Mouse (Mus musculus) T-helper 1 cell (primary cell): ENCODE results near the gene Gm26992.

Source experiments
- in situ Hi-C: fragments of 300-600 bp; cut with MboI, MseI; formaldehyde crosslinking; loops from one replicate; pipeline ENCODE4 v1.15.1; 2025; ENCODE audit warnings: high pct_unique_total_duplicates

Gene Gm26992

DNA sequence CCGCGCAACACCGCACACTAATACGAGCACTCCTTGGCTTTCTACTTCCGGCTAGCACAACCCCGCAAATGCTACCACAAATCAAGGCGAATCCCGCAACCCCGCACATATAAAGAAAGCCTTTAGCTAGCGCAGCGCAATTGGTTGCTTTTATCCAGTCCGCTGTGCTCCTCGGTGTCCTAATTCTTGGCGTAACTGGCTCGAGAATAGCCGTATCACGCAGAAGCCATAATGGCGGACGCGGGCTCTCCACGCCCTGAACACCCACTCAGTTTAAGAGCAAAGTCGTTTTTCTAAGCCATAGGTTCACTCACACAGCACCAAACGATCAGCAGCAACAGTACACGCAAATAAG is 60.3 kb downstream of the Gm26992 start:
- in situ Hi-C loops, result loop anchor here (5.0 to 10.0 kb wide), 2 partner anchors 140 to 363 kb away; no protein-coding TSS in a partner anchor

DNA sequence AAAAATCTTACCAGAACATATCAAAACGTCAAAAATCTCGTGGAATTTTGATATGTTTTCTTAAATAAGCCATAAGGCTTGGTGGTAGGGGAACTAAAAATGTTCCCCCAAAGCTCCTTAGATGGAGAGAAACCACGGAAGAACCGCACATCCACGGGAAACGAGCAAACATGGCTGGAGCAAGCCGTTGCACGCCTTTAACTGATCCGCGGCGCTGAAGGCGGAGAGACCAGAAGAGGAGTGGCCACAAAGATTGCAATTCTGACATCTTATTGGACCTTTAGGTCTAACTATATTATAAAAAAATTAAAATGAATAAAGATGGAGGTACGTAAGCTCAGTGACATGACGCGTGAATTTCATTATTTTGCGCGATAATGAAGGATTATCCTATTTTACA is 61.2 kb downstream of the Gm26992 start:
- in situ Hi-C loops, result loop anchor here (5.0 to 10.0 kb wide), 2 partner anchors 139 to 362 kb away; no protein-coding TSS in a partner anchor

DNA sequence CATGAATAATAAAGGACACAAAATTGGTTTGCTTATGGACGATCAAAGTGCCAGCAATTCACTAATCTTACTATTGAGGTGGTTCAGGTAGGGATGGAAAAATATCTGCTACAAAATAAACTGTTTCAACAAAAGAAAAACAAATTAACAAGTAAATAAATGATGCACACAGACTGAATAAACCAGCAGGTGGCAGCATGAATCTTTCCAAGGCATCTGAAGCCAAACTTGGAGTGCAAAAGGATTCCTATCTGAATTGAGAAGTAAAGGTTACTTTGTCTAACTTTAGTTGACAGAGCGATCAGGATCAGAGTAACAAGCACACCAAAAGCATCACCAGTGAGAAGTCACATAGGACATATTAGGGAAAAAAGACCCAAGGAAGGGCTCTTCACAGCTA is 62.2 kb downstream of the Gm26992 start:
- in situ Hi-C loops, result loop anchor here (5.0 to 10.0 kb wide), 2 partner anchors 138 to 361 kb away; no protein-coding TSS in a partner anchor

- in situ Hi-C loops, result no loop called here
Observed at GRCm38 (mm10) chrX:103490853-103491252, 69.0 kb downstream of the Gm26992 start.

DNA sequence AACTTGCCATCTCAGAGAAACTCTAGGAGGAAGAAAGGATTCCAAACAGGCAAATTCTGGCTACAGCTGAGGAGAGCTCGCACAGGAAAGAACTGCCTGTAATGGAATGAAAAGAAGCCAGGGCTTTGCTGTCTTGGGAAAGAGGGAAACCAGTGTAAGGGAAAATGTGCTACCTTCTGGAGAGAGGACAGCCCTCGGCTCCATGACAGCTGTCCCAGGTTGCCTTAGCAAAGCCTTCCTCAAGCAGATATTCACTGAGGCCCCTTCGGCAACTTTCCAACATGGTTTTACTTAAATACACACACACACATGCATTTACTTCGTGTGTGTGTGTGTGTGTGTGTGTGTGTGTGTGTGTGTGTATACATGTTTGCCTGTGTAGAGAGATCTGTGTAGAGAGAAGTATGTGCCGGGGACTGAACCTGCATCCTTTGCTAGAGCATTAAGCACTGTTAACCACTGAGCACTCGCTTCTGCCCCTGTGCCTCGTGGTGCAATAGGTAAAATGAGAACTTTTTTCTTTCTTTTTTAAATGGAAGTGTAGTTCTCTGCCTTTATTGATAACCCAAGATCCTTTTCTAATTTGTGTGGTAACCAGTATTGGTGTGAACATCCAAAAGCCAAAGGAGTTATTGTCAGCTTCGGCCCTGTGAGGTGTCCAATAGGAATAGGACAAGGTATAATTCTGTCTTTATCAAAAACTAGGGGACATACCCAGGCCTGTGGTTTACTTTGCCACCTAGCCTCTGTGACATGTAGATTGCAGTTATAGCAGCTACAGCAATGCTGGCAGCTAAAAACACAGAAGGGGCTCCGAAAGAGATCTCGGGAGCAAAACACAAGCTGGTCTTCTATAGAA is 70.8 kb downstream of the Gm26992 start:
- in situ Hi-C loops, result no loop called here

DNA sequence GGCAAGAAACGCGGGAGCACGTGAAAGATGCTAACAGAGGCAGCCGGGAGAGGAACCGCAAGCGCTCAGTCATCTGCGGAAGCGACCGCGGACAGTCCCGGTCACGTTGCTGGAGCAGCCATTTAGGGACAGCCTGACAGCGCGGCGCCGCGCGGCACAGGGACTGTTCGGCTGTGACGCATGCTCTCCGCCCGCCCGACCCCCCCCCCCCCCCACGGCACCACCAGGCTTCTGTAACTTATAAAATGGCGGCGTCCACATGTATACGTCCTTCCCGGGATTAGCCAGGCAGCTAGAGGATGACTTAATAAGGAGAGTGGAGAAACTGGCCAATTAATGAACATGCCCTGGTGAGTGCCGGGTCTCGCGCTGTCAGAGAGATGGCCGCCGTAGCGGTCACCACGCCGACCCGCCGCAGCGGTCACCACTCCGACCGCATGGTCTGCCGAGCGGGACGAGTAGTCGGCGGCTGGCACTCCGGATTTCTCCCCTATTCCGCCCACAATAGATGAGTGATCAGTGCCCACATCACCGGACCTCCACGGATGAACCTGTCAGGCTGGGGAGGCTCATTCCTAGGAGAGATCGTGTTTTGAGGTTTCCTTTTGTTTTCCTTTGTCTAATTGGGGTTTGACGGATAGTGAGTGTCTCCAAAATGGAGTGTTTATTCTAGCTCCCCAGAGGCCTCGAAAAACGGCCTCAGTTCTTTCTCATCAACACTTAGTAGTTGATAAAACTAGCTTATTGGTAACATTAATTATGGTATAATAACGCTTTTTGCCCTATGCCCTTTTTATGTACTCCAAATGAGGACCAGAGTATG is 71.8 kb downstream of the Gm26992 start:
- in situ Hi-C loops, result no loop called here

- in situ Hi-C loops, result no loop called here
Observed at GRCm38 (mm10) chrX:103499374-103499773, 77.6 kb downstream of the Gm26992 start.

- in situ Hi-C loops, result no loop called here
Observed at GRCm38 (mm10) chrX:103500137-103500536, 78.3 kb downstream of the Gm26992 start.

DNA sequence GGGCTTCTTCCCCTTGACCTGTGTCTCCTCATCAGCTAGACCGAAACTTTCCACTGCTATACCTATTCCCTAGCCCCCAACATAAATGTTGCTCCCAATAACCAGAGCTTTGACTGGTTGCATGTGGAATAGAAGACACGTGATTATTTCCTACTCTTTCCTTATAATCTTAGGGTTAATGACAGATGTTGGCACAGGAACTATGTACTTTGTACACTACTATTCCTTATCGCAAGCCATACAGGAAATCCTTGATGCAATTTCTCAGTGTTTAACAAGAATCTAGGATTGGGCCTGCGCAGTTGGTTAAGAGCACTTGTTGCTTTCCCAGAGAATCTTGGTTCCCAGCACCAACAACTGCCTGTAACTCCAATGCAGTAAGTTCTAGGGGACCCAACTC is 86.4 kb downstream of the Gm26992 start:
- in situ Hi-C loops, result no loop called here

GRCm38 (mm10) chrX:103509168-103510019 is 87.6 kb downstream of the Gm26992 start:
- in situ Hi-C loops, result no loop called here

DNA sequence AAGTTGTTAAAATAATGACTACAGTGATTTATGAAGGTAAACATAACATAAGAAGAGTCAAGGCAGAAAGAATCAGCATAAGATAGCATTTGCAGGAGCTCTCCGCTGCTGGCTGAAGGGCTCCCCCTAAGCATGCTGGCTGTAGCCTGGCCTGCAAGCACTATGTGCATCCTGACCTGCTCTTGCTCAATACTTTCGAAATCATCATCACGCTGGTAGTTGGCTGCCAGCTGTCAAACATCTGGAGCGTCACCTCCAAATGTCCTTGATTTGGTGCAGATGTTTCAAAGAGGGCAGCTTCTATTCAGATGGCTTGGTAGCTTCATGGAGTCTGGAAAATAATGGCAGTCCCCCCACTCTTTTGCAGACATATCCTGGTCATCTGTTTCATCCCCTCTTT is 93.0 kb downstream of the Gm26992 start:
- in situ Hi-C loops, result no loop called here

GRCm38 (mm10) chrX:103515346-103515745 is 93.5 kb downstream of the Gm26992 start:
- in situ Hi-C loops, result no loop called here

DNA sequence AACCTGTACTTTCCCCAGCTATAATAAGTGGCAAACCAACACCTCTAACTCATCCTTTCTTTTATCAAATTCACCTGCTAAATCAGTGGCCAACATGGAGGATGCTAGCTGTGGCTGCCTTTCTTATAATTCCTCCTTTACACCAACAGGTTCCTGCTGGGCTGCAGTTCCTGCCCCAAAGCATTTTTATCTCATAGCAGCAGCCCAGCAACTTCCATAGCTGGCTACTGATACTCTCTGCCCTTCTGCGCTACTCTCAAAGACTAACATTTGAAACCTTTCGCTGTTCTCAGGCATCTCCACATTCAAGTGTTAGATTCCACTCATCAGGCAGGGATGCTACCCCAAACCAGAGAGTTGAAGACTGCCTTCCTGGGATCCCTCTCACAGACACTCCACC is 97.0 kb downstream of the Gm26992 start:
- in situ Hi-C loops, result no loop called here

GRCm38 (mm10) chrX:103519547-103519946 is 97.7 kb downstream of the Gm26992 start:
- in situ Hi-C loops, result no loop called here

GRCm38 (mm10) chrX:103521221-103521716 is 99.5 kb downstream of the Gm26992 start:
- in situ Hi-C loops, result no loop called here

- in situ Hi-C loops, result no loop called here
Observed at GRCm38 (mm10) chrX:103529185-103529584, 107.4 kb downstream of the Gm26992 start.
